Mouse (Mus musculus) erythroid progenitor cell, adult 5-6 weeks (primary cell): Measurements from ENCODE around the gene 4933402J07Rik. TPM values are rescaled to one million over a fixed set of nuclear protein-coding genes. Genes with fewer than 3 reads are reported as not detected.

Source experiments
- ATAC-seq: replicated peaks from 2 replicates; pipeline ENCODE4 v1.8.0; 2016; ENCODE audit warnings: moderate number of reproducible peaks, mild to moderate bottlenecking, moderate TSS enrichment, inconsistent platforms; ENCODE audit not compliant: poor library complexity, low FRiP score, severe bottlenecking
- total RNA-seq, 2 experiments: library from RNA; stranded (forward) in 1 of 2; stranded (reverse) in 1 of 2; fragments of 150-400 nt in 1 of 2; fragments of 186-747, 209-891 nt in 1 of 2; gene quantifications; 2 replicates each; pipeline versions ENCODE4 v1.2.3 to v1.2.4; 2015 to 2017; ENCODE audit warnings: low replicate concordance in 2 of 2

The 4933402J07Rik gene
- not detected in 2 replicates for total RNA-seq (2015; ENCODE audit: low replicate concordance)
- total RNA-seq (2017; ENCODE audit: low replicate concordance), result not detected in 2 replicates

GRCm38 (mm10) chr8:87563553-87563952, at the start of gene 4933402J07Rik:
Gene 4933402J07Rik (plus strand): TSS chr8:87563853.
- no peak for ATAC-seq

- no peak for ATAC-seq
Measured at GRCm38 (mm10) chr8:87517132-87517531, 46.5 kb upstream of the 4933402J07Rik start.

GRCm38 (mm10) chr8:87525006-87525405, 38.6 kb upstream of the 4933402J07Rik start:
- no peak for ATAC-seq

GRCm38 (mm10) chr8:87531176-87531575, 32.5 kb upstream of the 4933402J07Rik start:
- ATAC-seq, result no peak

GRCm38 (mm10) chr8:87533476-87533875, 30.2 kb upstream of the 4933402J07Rik start:
- ATAC-seq, result no peak

- no peak for ATAC-seq
Measured at GRCm38 (mm10) chr8:87534846-87535245, 28.8 kb upstream of the 4933402J07Rik start.

- ATAC-seq, result no peak
Measured at GRCm38 (mm10) chr8:87536615-87537329, 26.9 kb upstream of the 4933402J07Rik start.

- no peak for ATAC-seq
Measured at GRCm38 (mm10) chr8:87539829-87540394, 23.7 kb upstream of the 4933402J07Rik start.

- ATAC-seq, result no peak
Measured at GRCm38 (mm10) chr8:87549881-87550280, 13.8 kb upstream of the 4933402J07Rik start.

GRCm38 (mm10) chr8:87552801-87553200, 10.9 kb upstream of the 4933402J07Rik start:
- ATAC-seq, result no peak

GRCm38 (mm10) chr8:87560801-87561200, 2.9 kb upstream of the 4933402J07Rik start:
- ATAC-seq, result no peak

- ATAC-seq, result no peak
Measured at GRCm38 (mm10) chr8:87569203-87569602, 5.5 kb downstream of the 4933402J07Rik start.

- ATAC-seq, result no peak
Measured at GRCm38 (mm10) chr8:87569706-87570563, 6.3 kb downstream of the 4933402J07Rik start.

- no peak for ATAC-seq
Measured at GRCm38 (mm10) chr8:87570564-87570855, 6.9 kb downstream of the 4933402J07Rik start.

- ATAC-seq, result no peak
Measured at GRCm38 (mm10) chr8:87570880-87571279, 7.2 kb downstream of the 4933402J07Rik start.

GRCm38 (mm10) chr8:87594272-87594671, 30.6 kb downstream of the 4933402J07Rik start:
- no peak for ATAC-seq

GRCm38 (mm10) chr8:87602731-87603130, 39.1 kb downstream of the 4933402J07Rik start:
- ATAC-seq, result no peak

- ATAC-seq, result no peak
Measured at GRCm38 (mm10) chr8:87609110-87609509, 45.5 kb downstream of the 4933402J07Rik start.

GRCm38 (mm10) chr8:87609651-87610192, 46.1 kb downstream of the 4933402J07Rik start:
- ATAC-seq, result no peak

- no peak for ATAC-seq
Measured at GRCm38 (mm10) chr8:87613701-87614100, 50.0 kb downstream of the 4933402J07Rik start.
